Mouse (Mus musculus) forebrain, embryonic 12.5 days (tissue): Measurements from ENCODE around the gene Plxnb2. TPM values are rescaled to one million over a fixed set of nuclear protein-coding genes. Genes with fewer than 3 reads are reported as not detected.
A peak's percentile ranks its signal among the peaks of the same experiment; 100 is the strongest.

ENCODE experiments used
- ATAC-seq: fragments of 200-750 bp; cut with Nextera tagmentation; 2 replicates; pipeline ENCODE4 v1.8.0; 2017; ENCODE audit warnings: moderate TSS enrichment; ENCODE audit not compliant: low FRiP score
- H3K27ac ChIP-seq: fragments of 300-500 bp; sonication (generic); 2 replicates; pipeline ENCODE4 v1.5.1; 2016; ENCODE audit warnings: mild to moderate bottlenecking
- H3K27me3 ChIP-seq: fragments of 300-500 bp; sonication (generic); 2 replicates; pipeline ENCODE4 v1.6.1; 2016; ENCODE audit warnings: mild to moderate bottlenecking
- H3K36me3 ChIP-seq: fragments of 300-500 bp; sonication (generic); replicated peaks from 2 replicates; pipeline ENCODE4 v1.6.1; 2016; ENCODE audit warnings: mild to moderate bottlenecking
- H3K4me1 ChIP-seq: fragments of 300-500 bp; sonication (generic); 2 replicates; pipeline ENCODE4 v1.6.1; 2016
- H3K4me2 ChIP-seq: fragments of 300-500 bp; sonication (generic); 2 replicates; pipeline ENCODE4 v1.6.1; 2016; ENCODE audit warnings: mild to moderate bottlenecking, moderate library complexity
- H3K4me3 ChIP-seq: fragments of 300-500 bp; sonication (generic); replicated peaks from 2 replicates; pipeline ENCODE4 v1.5.1; 2016; ENCODE audit warnings: mild to moderate bottlenecking
- H3K9ac ChIP-seq: fragments of 300-500 bp; sonication (generic); 2 replicates; pipeline ENCODE4 v1.6.1; 2016; ENCODE audit warnings: mild to moderate bottlenecking
- H3K9me3 ChIP-seq: fragments of 300-500 bp; sonication (generic); 2 replicates; pipeline ENCODE4 v1.6.1; 2016
- WGBS: fragments of 180-500 bp; shearing (Covaris S2); methylation state at CpG from one replicate; pipeline ENCODE4 v1.1.7; 2016; 5-methylcytosine and 5-hydroxymethylcytosine counted together
- polyA plus RNA-seq: library from polyadenylated mRNA; unstranded; fragments of >200 nt; fragmentation: Nextera tagmentation; extraction: Ambion mirVana; gene quantifications from 2 replicates; pipeline ENCODE4 v1.2.1, GENCODE M21; 2016

Gene Plxnb2
- polyA plus RNA-seq, 1 experiment from 2014 or later, result 174 TPM

- Histone ChIP-seq H3K9ac (no peak overlapping the region), H3K36me3 (peaks cover 37% of the 10 kb centered on the region), H3K9me3 (no peaks in the 10 kb centered on the region), H3K4me3 (no peak overlapping the region), H3K27me3 (peaks cover 24% of the 10 kb centered on the region), H3K27ac (no peak overlapping the region), H3K4me1 (peaks cover 43% of the 10 kb centered on the region), H3K4me2 (peak overlapping the region; percentile 79)
- 79% methylated on average over 24 of the region's 24 CpGs for WGBS
- no peak for ATAC-seq
Observed at GRCm38 (mm10) chr15:89145813-89146350, 34.7 kb downstream of the Plxnb2 start.

DNA sequence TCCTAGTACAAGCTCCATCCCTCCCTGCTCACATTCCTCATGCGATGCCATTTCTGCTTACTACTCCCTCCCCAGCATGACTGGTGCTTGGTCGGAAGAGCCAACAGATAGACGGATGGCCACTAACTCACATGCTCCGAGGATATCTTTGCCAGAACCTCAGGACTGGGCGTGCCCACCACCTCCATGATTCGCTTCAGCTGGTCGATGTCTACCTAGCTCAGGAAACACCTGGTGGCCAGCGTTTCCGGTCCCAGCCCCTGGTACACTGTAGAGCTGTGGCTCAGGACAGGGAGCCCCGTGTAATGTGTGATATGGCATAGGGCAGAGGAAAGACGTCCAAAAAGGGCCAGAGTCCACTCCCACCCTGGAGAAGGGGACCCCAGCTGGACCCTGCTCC lies 35.6 kb downstream of the Plxnb2 start:
- peaks cover 37% of the 10 kb centered on the region for H3K36me3 ChIP-seq
- H3K9ac ChIP-seq, result no peak overlapping the region
- no peak overlapping the region for H3K4me3 ChIP-seq
- 92% methylated on average over 11 of the region's 11 CpGs for WGBS
- no peak overlapping the region for H3K27ac ChIP-seq
- no peak for ATAC-seq
- no peak overlapping the region for H3K4me2 ChIP-seq
- no peaks in the 10 kb centered on the region for H3K9me3 ChIP-seq
- H3K27me3 ChIP-seq, result peaks cover 28% of the 10 kb centered on the region
- H3K4me1 ChIP-seq, result peaks cover 47% of the 10 kb centered on the region

GRCm38 (mm10) chr15:89143134-89143533 lies 37.5 kb downstream of the Plxnb2 start:
- ATAC-seq, result no peak
- 89% methylated on average over 2 of the region's 2 CpGs for WGBS
- H3K9ac ChIP-seq, result no peak overlapping the region
- no peaks in the 10 kb centered on the region for H3K9me3 ChIP-seq
- H3K27me3 ChIP-seq, result peaks cover 32% of the 10 kb centered on the region
- H3K36me3 ChIP-seq, result peaks cover 37% of the 10 kb centered on the region
- no peak overlapping the region for H3K4me3 ChIP-seq
- no peak overlapping the region for H3K27ac ChIP-seq
- H3K4me1 ChIP-seq, result peaks cover 45% of the 10 kb centered on the region
- H3K4me2 ChIP-seq, result no peak overlapping the region

DNA sequence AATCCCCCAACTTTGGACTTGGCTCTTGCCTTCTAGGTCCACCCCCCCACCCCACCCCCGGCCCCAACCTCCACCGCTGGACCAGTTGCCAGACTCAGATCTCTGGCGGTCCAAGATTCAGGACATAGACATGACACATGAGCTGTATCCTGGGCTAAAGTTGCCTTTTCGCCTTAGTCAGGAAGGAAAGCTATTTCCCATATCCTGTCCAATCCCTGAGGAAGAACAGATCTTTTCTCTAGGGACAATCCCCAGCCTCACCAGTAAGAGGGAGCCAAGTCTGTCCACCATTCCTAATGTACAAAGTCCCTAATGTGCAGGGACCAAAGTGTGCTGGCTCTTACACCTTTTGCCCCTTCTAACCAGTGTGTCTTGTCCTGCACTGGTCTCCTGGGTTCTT lies 38.7 kb downstream of the Plxnb2 start:
- H3K9me3 ChIP-seq, result no peaks in the 10 kb centered on the region
- peaks cover 42% of the 10 kb centered on the region for H3K4me1 ChIP-seq
- no peak overlapping the region for H3K4me3 ChIP-seq
- peaks cover 37% of the 10 kb centered on the region for H3K36me3 ChIP-seq
- H3K27me3 ChIP-seq, result peaks cover 22% of the 10 kb centered on the region
- no peak overlapping the region for H3K9ac ChIP-seq
- no peak for ATAC-seq
- H3K27ac ChIP-seq, result no peak overlapping the region
- no peak overlapping the region for H3K4me2 ChIP-seq
- WGBS, result 81% methylated on average over 4 of the region's 4 CpGs

GRCm38 (mm10) chr15:89141443-89141842 lies 39.1 kb downstream of the Plxnb2 start:
- H3K27ac ChIP-seq, result no peak overlapping the region
- H3K9ac ChIP-seq, result no peak overlapping the region
- no peak for ATAC-seq
- H3K9me3 ChIP-seq, result no peaks in the 10 kb centered on the region
- peaks cover 37% of the 10 kb centered on the region for H3K36me3 ChIP-seq
- whole genome bisulfite sequencing, result 27% methylated on average over 5 of the region's 5 CpGs
- H3K4me3 ChIP-seq, result no peak overlapping the region
- H3K4me2 ChIP-seq, result peak overlapping the region; percentile 97; the same call in 1 of the 2 replicates
- peaks cover 22% of the 10 kb centered on the region for H3K27me3 ChIP-seq
- peaks cover 38% of the 10 kb centered on the region for H3K4me1 ChIP-seq

DNA sequence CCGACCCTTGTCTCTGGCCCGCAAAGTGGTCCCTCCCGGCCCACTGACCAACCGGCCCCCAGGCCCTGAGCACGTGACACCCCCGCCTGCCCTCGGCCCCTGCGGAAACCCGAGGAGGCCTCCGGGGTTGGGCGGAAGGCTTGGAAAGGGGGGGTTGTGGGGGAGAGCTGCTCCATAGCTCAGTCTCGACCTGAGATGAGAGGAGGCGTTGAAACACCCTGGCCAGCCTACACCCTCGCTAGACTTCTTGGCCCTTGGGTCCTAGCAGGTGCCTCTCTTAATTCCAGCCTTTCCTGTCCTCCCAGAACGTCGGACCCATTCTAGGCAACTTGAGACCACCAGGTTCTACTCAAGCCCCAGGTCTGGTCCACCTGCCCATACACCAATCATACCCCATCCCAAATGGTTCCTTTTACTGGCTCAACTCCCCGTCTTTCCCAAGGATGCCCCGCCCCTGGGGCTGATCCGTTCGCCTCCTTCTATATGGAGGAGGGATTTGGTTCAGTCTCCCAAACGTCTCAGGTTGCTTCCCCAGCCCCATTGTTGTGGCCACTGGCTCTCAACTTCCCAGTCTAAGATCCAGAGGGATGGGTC lies 39.8 kb downstream of the Plxnb2 start, which contains the start of gene Mapk12:
Mapk12 (minus strand) TSS at position 45 of the 594 bp plus-strand sequence.
- Histone ChIP-seq H3K4me1 (peaks cover 33% of the 10 kb centered on the region), H3K36me3 (peaks cover 34% of the 10 kb centered on the region), H3K4me2 (peak within 1 kb of the TSS; percentile 97), H3K27me3 (peaks cover 19% of the 10 kb centered on the region), H3K9ac (peak within 1 kb of the TSS; percentile 77), H3K4me3 (peak within 1 kb of the TSS; percentile 52), H3K9me3 (no peaks in the 10 kb centered on the region), H3K27ac (peak within 1 kb of the TSS; percentile 56)
- peak; percentile 70 for ATAC-seq
- WGBS, result under 1% methylated on average over 21 of the region's 21 CpGs

DNA sequence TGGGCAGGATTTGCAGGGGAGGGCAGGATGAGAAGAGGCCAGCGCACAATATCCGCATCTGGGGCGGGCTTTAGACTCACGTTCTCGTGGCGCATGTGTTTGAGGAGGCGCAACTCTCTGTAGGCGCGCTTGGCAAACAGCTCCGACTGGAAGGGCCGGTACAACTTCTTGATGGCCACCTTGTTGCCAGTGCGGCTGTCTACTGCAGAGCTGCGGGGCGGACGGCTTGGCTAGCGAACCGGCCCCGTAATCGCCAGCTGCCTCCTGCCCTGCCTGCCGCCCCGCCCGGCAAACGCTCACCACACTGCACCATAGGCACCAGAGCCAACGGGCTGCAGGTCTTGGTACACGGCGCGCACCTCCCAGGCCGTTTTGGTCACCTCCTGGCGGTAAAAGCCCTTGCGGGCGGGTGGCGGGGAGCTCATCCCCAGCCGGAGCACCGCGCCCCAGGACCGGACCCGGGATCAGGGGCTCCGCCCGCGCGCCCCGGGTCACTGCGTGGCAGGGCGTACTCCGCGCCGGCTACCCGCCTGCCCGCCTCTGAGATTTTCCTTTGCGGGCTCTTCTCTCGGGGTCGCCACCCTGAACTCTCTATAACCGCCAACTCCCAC lies 40.4 kb downstream of the Plxnb2 start:
- Histone ChIP-seq H3K36me3 (peaks cover 29% of the 10 kb centered on the region), H3K4me2 (peak overlapping the region; percentile 97), H3K27ac (peak overlapping the region; percentile 56), H3K4me3 (peak overlapping the region; percentile 52), H3K9ac (peak overlapping the region; percentile 77), H3K27me3 (peaks cover 19% of the 10 kb centered on the region), H3K4me1 (peaks cover 33% of the 10 kb centered on the region), H3K9me3 (no peaks in the 10 kb centered on the region)
- WGBS, result under 1% methylated on average over 53 of the region's 53 CpGs
- peak; percentile 61 for ATAC-seq

DNA sequence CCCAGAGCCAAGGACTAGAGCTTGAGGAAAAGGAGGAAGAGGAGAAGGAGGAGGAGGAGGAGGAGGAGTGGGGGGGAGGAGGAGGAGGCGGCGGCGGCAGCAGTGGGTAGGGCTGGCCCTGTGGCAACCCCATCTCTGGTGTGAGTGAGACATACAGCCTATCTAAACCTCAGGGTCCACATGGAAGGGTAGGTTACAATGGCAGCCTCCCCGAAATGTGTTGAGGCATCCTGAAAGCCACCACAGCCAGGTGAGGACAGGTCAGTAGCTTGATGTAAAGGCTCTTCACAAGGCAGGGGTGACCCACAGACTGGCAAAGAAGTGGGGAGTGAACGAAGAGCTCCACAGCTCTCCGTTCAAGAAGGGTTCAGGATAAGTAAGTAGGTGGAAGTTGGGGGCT lies 42.1 kb downstream of the Plxnb2 start:
- H3K27ac ChIP-seq, result no peak overlapping the region
- whole genome bisulfite sequencing, result 95% methylated on average over 6 of the region's 6 CpGs
- H3K4me3 ChIP-seq, result no peak overlapping the region
- peaks cover 12% of the 10 kb centered on the region for H3K36me3 ChIP-seq
- H3K9me3 ChIP-seq, result no peaks in the 10 kb centered on the region
- H3K4me1 ChIP-seq, result peaks cover 33% of the 10 kb centered on the region
- no peak overlapping the region for H3K4me2 ChIP-seq
- H3K9ac ChIP-seq, result no peak overlapping the region
- H3K27me3 ChIP-seq, result peaks cover 19% of the 10 kb centered on the region
- ATAC-seq, result no peak

DNA sequence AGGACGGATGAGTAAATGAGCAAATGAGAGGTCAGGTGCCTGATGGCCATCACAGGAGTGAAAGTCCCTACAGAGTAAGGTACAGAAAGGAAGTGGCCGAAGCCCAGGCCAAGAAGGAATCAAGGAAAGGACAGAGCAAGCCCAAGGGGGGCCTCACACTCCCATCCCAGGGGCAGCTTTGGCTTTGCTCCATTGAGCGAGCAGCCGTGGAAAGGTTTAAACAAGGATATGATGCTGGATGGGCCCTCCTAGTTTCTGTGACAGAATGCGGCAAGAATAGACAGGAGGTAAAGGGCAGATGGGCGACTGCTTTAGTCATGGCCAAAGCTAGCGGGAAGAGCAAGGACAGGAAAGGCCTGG lies 42.6 kb downstream of the Plxnb2 start:
- no peak for ATAC-seq
- peaks cover 19% of the 10 kb centered on the region for H3K27me3 ChIP-seq
- no peak overlapping the region for H3K9ac ChIP-seq
- H3K27ac ChIP-seq, result no peak overlapping the region
- peaks cover 33% of the 10 kb centered on the region for H3K4me1 ChIP-seq
- no peak overlapping the region for H3K4me3 ChIP-seq
- H3K36me3 ChIP-seq, result peaks cover 7% of the 10 kb centered on the region
- 90% methylated on average over 7 of the region's 7 CpGs for WGBS
- no peak overlapping the region for H3K4me2 ChIP-seq
- no peaks in the 10 kb centered on the region for H3K9me3 ChIP-seq

- ATAC-seq, result no peak
- Histone ChIP-seq H3K9me3 (no peaks in the 10 kb centered on the region), H3K27me3 (peaks cover 19% of the 10 kb centered on the region), H3K4me3 (no peak overlapping the region), H3K27ac (no peak overlapping the region), H3K9ac (no peak overlapping the region), H3K4me1 (peaks cover 33% of the 10 kb centered on the region), H3K4me2 (no peak overlapping the region), H3K36me3 (peaks cover 2% of the 10 kb centered on the region)
- WGBS, result 75% methylated on average over 11 of the region's 11 CpGs
Observed at GRCm38 (mm10) chr15:89137378-89138045, 43.1 kb downstream of the Plxnb2 start.

GRCm38 (mm10) chr15:89136461-89137155 lies 44.0 kb downstream of the Plxnb2 start:
- Histone ChIP-seq H3K36me3 (peaks cover 2% of the 10 kb centered on the region; the same call in 1 of the 2 replicates), H3K27me3 (peaks cover 16% of the 10 kb centered on the region), H3K4me3 (no peak overlapping the region), H3K27ac (no peak overlapping the region), H3K4me1 (peaks cover 33% of the 10 kb centered on the region), H3K9me3 (no peaks in the 10 kb centered on the region), H3K4me2 (no peak overlapping the region), H3K9ac (no peak overlapping the region)
- WGBS, result 96% methylated on average over 5 of the region's 5 CpGs
- no peak for ATAC-seq

DNA sequence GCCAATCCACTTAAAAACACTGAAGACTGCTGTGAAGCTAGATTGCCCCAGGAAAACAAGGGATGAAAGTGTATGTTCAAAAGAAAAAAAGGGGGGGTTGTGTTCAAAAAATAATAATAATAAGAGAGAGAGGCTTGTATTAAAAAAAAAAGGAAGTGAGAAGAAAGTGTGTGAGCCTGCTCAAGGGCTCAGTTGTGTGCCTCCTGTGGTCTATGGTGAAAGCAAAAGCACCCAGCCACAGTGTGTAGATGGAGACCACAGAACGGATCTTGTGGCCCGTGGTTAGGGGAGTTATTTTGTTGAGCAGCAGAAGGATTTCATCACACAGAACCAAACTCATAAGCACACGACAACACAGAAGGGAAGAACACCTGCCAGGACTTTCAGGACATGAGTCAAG lies 49.3 kb downstream of the Plxnb2 start:
- peaks cover 15% of the 10 kb centered on the region for H3K4me1 ChIP-seq
- no peak overlapping the region for H3K4me3 ChIP-seq
- H3K27ac ChIP-seq, result no peak overlapping the region
- peaks cover 12% of the 10 kb centered on the region; the same call in 1 of the 2 replicates for H3K36me3 ChIP-seq
- no peak overlapping the region for H3K4me2 ChIP-seq
- H3K9ac ChIP-seq, result no peak overlapping the region
- no peaks in the 10 kb centered on the region for H3K27me3 ChIP-seq
- ATAC-seq, result no peak
- 89% methylated on average over 3 of the region's 3 CpGs for WGBS
- no peaks in the 10 kb centered on the region for H3K9me3 ChIP-seq
